ENCODE assay signal across 18 mouse cellular contexts in the genomic region with DNA sequence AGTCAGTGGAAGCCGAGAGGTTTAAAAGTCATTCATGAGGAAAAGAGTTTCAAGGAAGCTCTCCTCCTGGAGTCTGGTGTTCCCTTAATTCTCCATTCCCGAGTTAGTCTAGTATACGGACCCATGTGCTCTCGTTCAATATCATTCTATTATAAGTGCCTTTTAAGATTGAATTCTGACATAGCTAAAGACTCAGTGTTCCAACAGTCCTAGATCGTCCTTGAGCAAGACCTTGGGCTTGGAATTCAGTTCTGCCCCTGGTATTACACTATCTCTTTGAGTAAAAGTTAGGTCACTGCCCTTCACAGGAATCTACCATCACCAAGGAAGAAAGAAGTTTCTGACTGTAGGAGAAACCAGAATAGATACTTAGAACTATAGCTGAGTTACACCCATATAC. TPM values are rescaled to one million over a fixed set of nuclear protein-coding genes. Genes with fewer than 3 reads are reported as not detected.
"Had no signal": no experiment of that assay in that cellular context is flagged by ENCODE, and none has a peak within 500 bp of the region (broad histone marks: within the 10 kb centered on the region; RNA-seq: fewer than 3 reads in every experiment).

No protein-coding gene starts in this region.

RNA-seq across cellular contexts. Expression of gene Srd5a2, which starts 15.0 kb away (rescaled TPM):
- polyA plus RNA-seq: liver, embryonic 11.5 days; liver, embryonic 12.5 days; liver, embryonic 13.5 days; liver, postnatal 0 days; lung, adult 2 months; lung, embryonic 14.5 days; lung, embryonic 15.5 days; lung, embryonic 16.5 days; lung, postnatal 0 days; macrophage; midbrain, embryonic 10.5 days; midbrain, embryonic 11.5 days; midbrain, embryonic 12.5 days; midbrain, embryonic 13.5 days; midbrain, embryonic 14.5 days; midbrain, embryonic 16.5 days; midbrain, postnatal 0 days; myocyte had no signal
